9 mouse cellular contexts compared by ENCODE assay signal in genomic region chr3:138000724-138001069, GRCm38 (mm10). TPM values are rescaled to one million over a fixed set of nuclear protein-coding genes. Genes with fewer than 3 reads are reported as not detected.
DNase-seq lines count a peak whose midpoint lies in the region; ATAC-seq lines count a peak whose summit lies in the region.
"Had no signal": no experiment of that assay in that cellular context is flagged by ENCODE, and none has a peak within 500 bp of the region (broad histone marks: within the 10 kb centered on the region; RNA-seq: fewer than 3 reads in every experiment).

No protein-coding gene starts in this region.

- H3K9me3 ChIP-seq in midbrain, embryonic 14.5 days (ENCODE audit: control insufficient read depth, low read length): 0 out of 2 replicates have a peak, but pooled peaks cover 6% of the 10 kb centered on the region

- H3K27me3 ChIP-seq in midbrain, embryonic 14.5 days (ENCODE audit: control insufficient read depth, insufficient read depth, low read length): no peaks in the 10 kb centered on the region

- H3K27ac ChIP-seq in midbrain, embryonic 14.5 days (replicated peaks; ENCODE audit: low read depth, low read length): no peak overlapping the region

- peak; percentile 38 to 60 for DNase-seq in left cerebral cortex, postnatal 10 days (ENCODE audit: extremely low spot score in 1 of 2, low spot score in 2 of 2)
- DNase-seq in left cerebral cortex, postnatal 36 days (ENCODE audit: low spot score in 2 of 2): no peak
- peak; percentile 72 for DNase-seq in gastrocnemius, adult 18-20 months (ENCODE audit: low spot score)
- peak; percentile 39 to 47 for DNase-seq in heart, postnatal 36 days
- no peak for DNase-seq in cerebellum, postnatal 4 days (ENCODE audit: low spot score in 2 of 2)
- DNase-seq in midbrain, embryonic 14.5 days: no peak

- WGBS in midbrain, embryonic 14.5 days: 81% methylated on average over 4 of the region's 4 CpGs

- peak; percentile 30; the same call in 1 of the 2 replicates for ATAC-seq in megakaryocyte progenitor cell, adult 5-6 weeks (replicated peaks; ENCODE audit: poor library complexity)
- no peak for ATAC-seq in frontal cortex, adult (ENCODE audit: low TSS enrichment)
- ATAC-seq in midbrain, embryonic 14.5 days (ENCODE audit: low FRiP score, low TSS enrichment): no peak
- ATAC-seq: midbrain, embryonic 16.5 days had no signal

- H3K4me3 ChIP-seq in midbrain, embryonic 14.5 days (replicated peaks; ENCODE audit: low read depth, low read length): no peak overlapping the region

- peaks cover 5% of the 10 kb centered on the region; the same call in 1 of the 2 replicates for H3K4me1 ChIP-seq in midbrain, embryonic 14.5 days (ENCODE audit: control insufficient read depth, insufficient read depth, low read length)

- H3K36me3 ChIP-seq in midbrain, embryonic 14.5 days (ENCODE audit: control insufficient read depth, insufficient read depth, low read length): no peaks in the 10 kb centered on the region

- no peak overlapping the region for H3K4me2 ChIP-seq in midbrain, embryonic 14.5 days (ENCODE audit: low read length)

- no peak overlapping the region for H3K9ac ChIP-seq in midbrain, embryonic 14.5 days (replicated peaks; ENCODE audit: low read length)

- intact Hi-C loops in left cerebral cortex, postnatal 10 days (cut with DNase I): no loop called here
- intact Hi-C loops in left cerebral cortex, postnatal 36 days (cut with DNase I): no loop called here
- intact Hi-C loops in heart, postnatal 36 days (cut with DNase I): no loop called here

RNA-seq across cellular contexts. Expression of gene Dapp1, which starts 19.4 kb away (rescaled TPM):
- 1 to 10 TPM; 2.4 to 4.0 TPM for total RNA-seq in left cerebral cortex, postnatal 10 days (2021)
- 1 to 10 TPM; 2.6 to 3.4 TPM for total RNA-seq in left cerebral cortex, postnatal 36 days (2021)
- 1 to 10 TPM; 1.7 to 3.7 TPM for total RNA-seq in gastrocnemius, adult 18-20 months (2021)
- 1 to 10 TPM; 4.5 to 5.1 TPM for total RNA-seq in heart, postnatal 36 days (2021)
- total RNA-seq in megakaryocyte progenitor cell, adult 5-6 weeks (2015): 79.2 and 99.7 TPM in 2 replicates
- 129 and 154 TPM in 2 replicates for total RNA-seq in megakaryocyte progenitor cell, adult 5-6 weeks (2017)
- polyA plus RNA-seq in midbrain, embryonic 14.5 days (2014; fragmentation: Nextera tagmentation; extraction: Ambion mirVana): 1.0 and 1.2 TPM in 2 replicates

Comparison
In these comparisons a context has a peak if more than half of its experiments do, and no peak if none do; other contexts are left out.
1. DNase-seq: peak in left cerebral cortex, postnatal 10 days (2 of 2), gastrocnemius, adult 18-20 months (single experiment) and heart, postnatal 36 days (2 of 2); none in left cerebral cortex, postnatal 36 days (0 of 2), cerebellum, postnatal 4 days (0 of 2) and midbrain, embryonic 14.5 days (single experiment).
2. RNA of gene Dapp1, which starts 19.4 kb away (total RNA-seq): 79.2 to 154 TPM in megakaryocyte progenitor cell, adult 5-6 weeks; 4.5 to 5.1 TPM in heart, postnatal 36 days, 2.4 to 4.0 TPM in left cerebral cortex, postnatal 10 days, 1.7 to 3.7 TPM in gastrocnemius, adult 18-20 months and 2.6 to 3.4 TPM in left cerebral cortex, postnatal 36 days; every median in the first group is over 10 times any median in the second.